Mouse (Mus musculus) hindbrain, embryonic 15.5 days (tissue): ENCODE measurements around the gene Wipf3. TPM values are rescaled to one million over a fixed set of nuclear protein-coding genes. Genes with fewer than 3 reads are reported as not detected.

Source experiments
- ATAC-seq: fragments of 200-750 bp; cut with Nextera tagmentation; 2 replicates; pipeline ENCODE4 v1.8.0; 2017; ENCODE audit warnings: low read depth, moderate number of reproducible peaks, moderate TSS enrichment; ENCODE audit not compliant: low FRiP score
- H3K27ac ChIP-seq: fragments of 300-500 bp; sonication (generic); replicated peaks from 2 replicates; pipeline ENCODE4 v1.5.1; 2015; ENCODE audit warnings: mild to moderate bottlenecking, inconsistent platforms
- H3K27me3 ChIP-seq: fragments of 300-500 bp; sonication (generic); 2 replicates; pipeline ENCODE4 v1.6.1; 2015; ENCODE audit warnings: control low read depth, inconsistent platforms
- H3K36me3 ChIP-seq: fragments of 300-500 bp; sonication (generic); 2 replicates; pipeline ENCODE4 v1.6.1; 2015; ENCODE audit warnings: control low read depth, inconsistent platforms
- H3K4me1 ChIP-seq: fragments of 300-500 bp; sonication (generic); replicated peaks from 2 replicates; pipeline ENCODE4 v1.6.1; 2015; ENCODE audit warnings: control low read depth, inconsistent platforms
- H3K4me2 ChIP-seq: fragments of 300-500 bp; sonication (generic); 2 replicates; pipeline ENCODE4 v1.6.1; 2015; ENCODE audit warnings: moderate library complexity, mild to moderate bottlenecking, inconsistent platforms
- H3K4me3 ChIP-seq: fragments of 300-500 bp; sonication (generic); 2 replicates; pipeline ENCODE4 v1.5.1; 2015; ENCODE audit warnings: mild to moderate bottlenecking, inconsistent platforms
- H3K9ac ChIP-seq: fragments of 300-500 bp; sonication (generic); 2 replicates; pipeline ENCODE4 v1.6.1; 2015; ENCODE audit warnings: inconsistent platforms
- H3K9me3 ChIP-seq: fragments of 300-500 bp; sonication (generic); 2 replicates; pipeline ENCODE4 v1.6.1; 2016; ENCODE audit warnings: control low read depth, inconsistent platforms
- WGBS: fragments of 180-500 bp; shearing (Covaris S2); methylation state at CpG from one replicate; pipeline ENCODE4 v1.1.7; 2015; 5-methylcytosine and 5-hydroxymethylcytosine counted together
- polyA plus RNA-seq: library from polyadenylated mRNA; unstranded; fragments of >200 nt; fragmentation: Nextera tagmentation; extraction: Ambion mirVana; gene quantifications from 2 replicates; pipeline ENCODE4 v1.2.1, GENCODE M21; 2015

Wipf3 gene
- polyA plus RNA-seq, 1 experiment from 2014 or later: 3.2 TPM

DNA sequence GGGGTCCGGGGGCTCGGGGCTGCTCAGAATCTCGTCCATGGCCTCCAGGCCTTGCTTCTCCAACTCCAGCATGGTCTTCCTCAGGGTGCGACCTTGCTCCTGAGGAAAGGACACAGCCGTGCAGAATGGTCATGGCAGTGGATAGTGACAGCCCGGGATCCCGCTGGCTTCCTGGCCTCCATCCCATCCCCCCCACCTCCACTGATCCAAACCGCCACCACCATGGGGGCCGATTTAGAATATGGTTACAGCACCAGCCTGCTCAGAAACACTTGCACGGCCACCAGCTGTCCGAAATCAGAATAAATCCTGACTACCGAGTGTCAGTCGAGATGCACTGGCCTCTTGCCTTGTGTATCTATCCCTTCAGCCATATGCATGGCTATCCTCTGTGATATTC lies 79.9 kb downstream of the Wipf3 start:
- peaks cover 25% of the 10 kb centered on the region for H3K4me1 ChIP-seq
- H3K9me3 ChIP-seq: no peaks in the 10 kb centered on the region
- no peak overlapping the region for H3K4me3 ChIP-seq
- 85% methylated on average over 13 of the region's 13 CpGs for WGBS
- no peak overlapping the region for H3K9ac ChIP-seq
- H3K27me3 ChIP-seq: no peaks in the 10 kb centered on the region
- 0 out of 2 replicates have a peak, but pooled peaks have one; percentile 29 for ATAC-seq
- peak overlapping the region; percentile 83 for H3K27ac ChIP-seq
- H3K36me3 ChIP-seq: peaks cover 10% of the 10 kb centered on the region; the same call in 1 of the 2 replicates
- no peak overlapping the region for H3K4me2 ChIP-seq

DNA sequence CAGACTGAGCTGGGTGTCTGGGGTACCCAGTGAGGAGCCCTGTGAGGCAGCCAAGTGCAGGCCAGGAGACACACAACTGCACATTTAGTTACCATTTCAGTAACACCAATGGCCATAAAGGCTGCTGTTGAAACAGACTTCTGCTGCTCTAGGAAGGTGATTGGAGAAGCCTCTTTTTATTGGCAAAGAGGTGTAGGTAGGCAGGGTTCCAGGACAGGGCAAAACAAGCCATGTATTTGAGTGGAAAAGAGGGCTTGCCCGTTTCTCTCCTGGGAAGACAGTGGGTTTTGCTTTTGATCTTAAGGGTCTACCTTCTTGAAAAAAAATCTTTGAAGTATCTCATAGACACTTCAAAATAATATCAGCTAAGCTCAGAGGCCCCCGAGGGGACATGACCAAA lies 82.9 kb downstream of the Wipf3 start:
- H3K9ac ChIP-seq: no peak overlapping the region
- no peak overlapping the region for H3K4me2 ChIP-seq
- H3K27me3 ChIP-seq: no peaks in the 10 kb centered on the region
- peaks cover 8% of the 10 kb centered on the region for H3K36me3 ChIP-seq
- no peak overlapping the region for H3K27ac ChIP-seq
- peaks cover 20% of the 10 kb centered on the region for H3K4me1 ChIP-seq
- 82% methylated on average over 2 of the region's 2 CpGs for WGBS
- H3K4me3 ChIP-seq: no peak overlapping the region
- no peak for ATAC-seq
- H3K9me3 ChIP-seq: no peaks in the 10 kb centered on the region

DNA sequence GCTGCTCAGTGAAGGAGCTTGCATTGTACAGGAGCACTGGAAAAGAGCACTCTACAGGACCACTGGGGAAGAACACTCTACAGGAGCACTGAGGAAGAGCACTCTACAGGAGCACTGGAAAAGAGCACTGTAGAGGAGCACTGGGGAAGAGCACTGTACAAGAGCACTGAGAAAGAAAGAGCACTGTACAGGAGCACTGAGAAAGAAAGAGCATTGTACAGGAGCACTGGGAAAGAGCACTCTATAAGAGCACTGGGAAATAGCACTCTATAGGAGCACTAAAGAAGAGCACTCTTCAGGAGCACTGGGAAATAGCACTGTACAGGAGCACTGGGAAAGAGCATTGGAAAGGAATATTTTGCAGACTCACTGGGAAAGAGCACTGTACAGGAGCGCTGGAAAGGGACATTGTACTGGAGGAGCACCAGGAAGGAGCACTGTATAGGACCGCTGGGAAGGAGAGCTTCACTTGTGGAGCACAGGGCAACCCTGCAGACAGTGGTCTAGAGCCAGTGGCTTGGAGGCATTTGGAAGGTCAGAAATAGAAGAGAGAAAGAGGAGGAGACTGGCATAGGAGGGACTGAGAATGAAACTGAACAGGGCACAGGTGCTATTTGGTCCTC lies 87.2 kb downstream of the Wipf3 start:
- no peak overlapping the region for H3K27ac ChIP-seq
- no peak overlapping the region for H3K9ac ChIP-seq
- peak; percentile 43; the same call in 1 of the 2 replicates for ATAC-seq
- H3K4me1 ChIP-seq: 0 out of 2 replicates have a peak, but pooled peaks cover 4% of the 10 kb centered on the region
- WGBS: 90% methylated on average over 2 of the region's 2 CpGs
- H3K4me2 ChIP-seq: no peak overlapping the region
- no peak overlapping the region for H3K4me3 ChIP-seq
- H3K9me3 ChIP-seq: no peaks in the 10 kb centered on the region
- H3K27me3 ChIP-seq: no peaks in the 10 kb centered on the region
- H3K36me3 ChIP-seq: peaks cover 32% of the 10 kb centered on the region

DNA sequence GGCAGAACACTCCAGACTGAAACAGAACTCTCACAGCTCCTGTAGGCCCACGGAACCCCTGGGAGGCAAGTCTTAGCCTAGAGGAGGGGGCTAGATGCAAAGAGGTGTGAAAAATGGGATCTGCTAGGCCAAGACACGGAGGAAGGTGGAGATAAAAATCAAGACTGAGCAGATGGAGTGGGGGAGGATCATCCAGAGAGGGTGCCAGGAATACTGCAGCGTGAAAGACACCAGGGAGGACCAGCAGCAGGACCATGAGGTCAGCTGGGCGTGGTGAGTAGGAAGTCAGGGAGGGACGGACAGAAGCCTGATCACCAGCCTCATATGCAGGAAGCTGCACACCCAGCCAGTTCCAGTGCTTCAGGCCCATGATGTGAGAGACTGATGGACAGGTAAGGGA lies 89.4 kb downstream of the Wipf3 start:
- Histone ChIP-seq H3K36me3 (peaks cover 30% of the 10 kb centered on the region), H3K27ac (no peak overlapping the region)

DNA sequence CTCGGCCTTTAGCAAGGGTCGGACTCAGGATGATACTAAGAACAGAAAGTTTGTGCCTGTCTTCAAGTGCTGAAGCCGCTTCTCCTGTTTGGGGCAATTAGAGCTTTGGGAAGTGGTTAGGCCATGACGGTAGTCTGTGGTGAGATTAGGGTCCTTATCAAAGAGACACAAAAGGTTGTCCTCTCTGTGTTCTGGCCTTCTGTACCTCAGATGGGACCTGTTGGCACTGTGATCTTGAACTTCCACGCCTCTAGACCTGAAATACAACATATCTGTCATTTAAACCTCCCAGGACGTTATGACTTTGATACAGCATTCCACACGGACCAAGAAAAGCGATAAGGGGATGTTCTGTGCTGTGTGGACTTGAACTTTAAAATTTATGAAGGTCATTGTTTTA lies 99.3 kb downstream of the Wipf3 start:
- H3K4me1 ChIP-seq: peaks cover 8% of the 10 kb centered on the region
- 96% methylated on average over 8 of the region's 8 CpGs for WGBS
- no peaks in the 10 kb centered on the region for H3K27me3 ChIP-seq
- no peak overlapping the region for H3K9ac ChIP-seq
- no peak overlapping the region for H3K4me2 ChIP-seq
- ATAC-seq: no peak
- peaks cover 9% of the 10 kb centered on the region for H3K36me3 ChIP-seq
- no peak overlapping the region for H3K4me3 ChIP-seq
- no peaks in the 10 kb centered on the region for H3K9me3 ChIP-seq
- H3K27ac ChIP-seq: no peak overlapping the region

More for the DNA sequence above, 89.4 kb downstream of the Wipf3 start:
- Histone ChIP-seq H3K9ac (no peak overlapping the region), H3K4me1 (0 out of 2 replicates have a peak, but pooled peaks cover 4% of the 10 kb centered on the region), H3K4me3 (no peak overlapping the region), H3K4me2 (no peak overlapping the region), H3K9me3 (no peaks in the 10 kb centered on the region), H3K27me3 (no peaks in the 10 kb centered on the region)
- 73% methylated on average over 5 of the region's 5 CpGs for whole genome bisulfite sequencing
- ATAC-seq: no peak

DNA sequence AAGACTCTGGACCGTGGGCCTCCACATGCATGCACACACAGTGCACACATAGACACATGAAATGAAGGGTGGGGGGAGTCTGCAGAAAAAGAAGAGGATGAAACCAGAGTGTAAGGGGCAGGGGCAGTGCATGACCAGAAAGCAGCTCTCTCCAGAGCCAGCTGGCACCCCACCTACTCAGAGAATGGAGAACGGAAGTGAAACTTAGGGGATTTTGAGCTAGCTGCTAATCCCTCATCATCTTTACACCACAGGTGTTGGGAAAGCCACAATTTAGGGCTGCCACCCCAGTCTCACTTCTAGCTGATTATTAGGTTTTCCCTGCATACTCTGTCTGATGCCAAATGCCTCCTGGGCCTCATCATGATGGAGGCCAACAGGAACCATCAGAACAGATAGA lies 100.8 kb downstream of the Wipf3 start:
- 79% methylated on average over 2 of the region's 2 CpGs for WGBS

DNA sequence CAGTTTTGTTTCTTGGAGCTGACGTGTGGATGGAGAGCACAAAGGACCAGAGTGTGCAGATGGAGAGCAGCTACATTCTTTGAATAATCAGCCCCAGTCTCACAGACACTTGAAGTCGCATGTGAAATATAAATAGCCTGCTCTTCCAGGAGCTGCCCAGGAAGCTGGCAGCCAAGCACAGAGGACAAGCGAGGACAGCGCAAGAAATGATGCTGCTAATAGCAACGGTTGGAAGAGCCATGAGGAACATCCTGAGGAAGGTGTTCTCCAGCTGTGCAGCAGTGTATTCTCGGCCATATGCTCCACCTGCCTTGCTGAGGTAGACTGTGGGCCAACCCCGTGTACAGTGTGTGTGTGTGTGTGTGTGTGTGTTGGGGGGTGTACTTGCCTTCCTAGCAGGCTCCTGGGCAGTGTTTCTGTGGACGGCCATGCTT lies 101.7 kb downstream of the Wipf3 start:
- peak; percentile 75 for ATAC-seq
- Histone ChIP-seq H3K36me3 (no peaks in the 10 kb centered on the region; the same call in 1 of the 2 replicates), H3K4me3 (no peak overlapping the region), H3K9me3 (no peaks in the 10 kb centered on the region), H3K9ac (no peak overlapping the region), H3K27ac (peak overlapping the region; percentile 66), H3K4me2 (no peak overlapping the region), H3K27me3 (no peaks in the 10 kb centered on the region), H3K4me1 (peaks cover 8% of the 10 kb centered on the region)
- WGBS: 42% methylated on average over 8 of the region's 8 CpGs

More for the DNA sequence above, 100.8 kb downstream of the Wipf3 start:
- no peak for ATAC-seq
- no peak overlapping the region for H3K4me2 ChIP-seq
- H3K27me3 ChIP-seq: no peaks in the 10 kb centered on the region
- H3K27ac ChIP-seq: no peak overlapping the region
- H3K4me3 ChIP-seq: no peak overlapping the region
- H3K4me1 ChIP-seq: peaks cover 8% of the 10 kb centered on the region
- H3K9me3 ChIP-seq: no peaks in the 10 kb centered on the region
- H3K9ac ChIP-seq: no peak overlapping the region
- H3K36me3 ChIP-seq: peaks cover 4% of the 10 kb centered on the region

DNA sequence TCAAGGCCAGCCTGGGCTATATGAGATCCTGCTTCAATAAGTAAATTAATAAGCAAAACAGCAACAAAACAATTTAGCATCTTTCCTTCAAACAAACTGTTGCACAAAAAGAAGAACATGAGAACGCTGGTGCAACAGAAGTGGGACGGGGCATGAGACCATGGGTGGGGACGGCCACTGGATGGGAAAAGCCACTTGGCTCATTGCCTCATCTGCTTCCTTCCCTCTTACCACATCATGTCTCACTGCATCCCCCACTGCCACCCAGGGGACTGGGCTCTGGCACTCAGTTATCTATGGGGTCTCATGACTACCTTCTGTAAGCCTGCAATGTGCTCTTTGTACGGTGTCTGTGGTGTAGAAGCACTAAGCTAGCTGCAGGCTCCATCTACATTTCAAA lies 106.1 kb downstream of the Wipf3 start:
- no peak for ATAC-seq
- Histone ChIP-seq H3K4me1 (peaks cover 27% of the 10 kb centered on the region), H3K4me3 (no peak overlapping the region), H3K4me2 (no peak overlapping the region), H3K27ac (no peak overlapping the region), H3K9me3 (no peaks in the 10 kb centered on the region), H3K27me3 (no peaks in the 10 kb centered on the region), H3K9ac (no peak overlapping the region), H3K36me3 (no peaks in the 10 kb centered on the region)
- 84% methylated on average over 4 of the region's 4 CpGs for WGBS

DNA sequence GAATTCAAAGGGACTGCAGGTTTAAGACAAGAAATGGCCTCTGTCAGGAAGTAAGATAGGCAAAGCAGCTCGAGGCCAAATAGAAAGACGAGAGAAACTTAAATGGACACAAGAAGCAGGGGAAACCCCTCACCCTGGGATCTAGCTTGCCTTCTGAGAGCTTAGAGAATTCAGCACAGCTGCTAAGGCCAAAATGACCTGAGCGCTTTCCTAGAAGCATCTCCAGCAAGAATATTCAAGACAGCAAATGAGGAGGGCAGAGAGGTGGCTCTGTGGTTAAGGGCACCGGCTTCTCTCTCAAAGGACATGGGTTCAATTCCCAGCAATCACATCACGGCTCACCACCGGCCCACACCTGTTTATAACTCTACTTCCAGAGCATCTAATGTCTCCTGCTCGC lies 107.7 kb downstream of the Wipf3 start:
- 88% methylated on average over 7 of the region's 7 CpGs for WGBS
- no peak overlapping the region for H3K4me2 ChIP-seq
- no peak overlapping the region for H3K27ac ChIP-seq
- H3K9ac ChIP-seq: no peak overlapping the region
- no peak for ATAC-seq
- no peak overlapping the region for H3K4me3 ChIP-seq
- no peaks in the 10 kb centered on the region for H3K36me3 ChIP-seq
- H3K9me3 ChIP-seq: no peaks in the 10 kb centered on the region
- no peaks in the 10 kb centered on the region for H3K27me3 ChIP-seq
- H3K4me1 ChIP-seq: peaks cover 20% of the 10 kb centered on the region

DNA sequence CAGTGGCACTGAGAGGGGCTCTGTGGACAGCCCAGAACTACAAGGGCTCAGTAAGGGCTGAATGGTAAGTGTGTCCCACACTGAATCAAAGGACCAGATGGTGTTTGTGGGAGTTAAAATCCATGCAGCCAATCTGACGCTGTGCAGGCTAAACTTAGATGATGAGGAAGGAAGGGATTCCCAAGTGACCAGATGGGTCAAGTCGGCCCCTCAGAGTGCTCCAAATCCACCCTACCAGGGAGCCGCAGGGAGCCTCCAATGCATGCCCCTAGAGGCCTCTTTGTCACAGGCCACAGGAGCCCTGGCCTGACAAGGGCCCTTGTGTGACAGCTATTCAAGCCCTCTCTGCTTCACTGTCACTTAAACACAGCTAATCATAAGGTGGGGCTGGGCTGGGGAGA lies 109.4 kb downstream of the Wipf3 start:
- WGBS: 7% methylated on average over 3 of the region's 3 CpGs
- Histone ChIP-seq H3K4me1 (peaks cover 20% of the 10 kb centered on the region), H3K4me2 (no peak overlapping the region), H3K9ac (no peak overlapping the region), H3K9me3 (no peaks in the 10 kb centered on the region), H3K4me3 (no peak overlapping the region), H3K36me3 (peaks cover 9% of the 10 kb centered on the region), H3K27me3 (no peaks in the 10 kb centered on the region), H3K27ac (no peak overlapping the region)
- no peak for ATAC-seq

DNA sequence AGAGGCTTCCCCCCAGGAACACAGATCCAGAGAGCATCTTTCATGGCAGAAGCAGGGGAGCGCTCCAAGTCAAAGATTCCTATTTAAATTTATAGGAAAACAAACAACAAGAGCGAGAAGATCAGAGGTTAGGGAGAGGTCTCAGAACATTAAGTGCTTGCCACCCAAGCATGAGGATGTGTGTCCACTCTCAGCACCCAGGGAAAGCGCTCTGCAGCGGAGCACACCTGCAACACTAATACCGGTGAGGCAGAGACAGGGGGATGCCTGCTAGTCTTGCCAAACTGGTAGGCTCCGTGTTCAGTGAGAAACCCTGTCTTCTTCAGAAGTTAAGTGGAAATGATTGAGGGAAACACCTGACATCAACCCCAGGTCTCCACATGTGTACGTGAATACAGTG lies 110.0 kb downstream of the Wipf3 start:
- peaks cover 11% of the 10 kb centered on the region for H3K36me3 ChIP-seq
- no peaks in the 10 kb centered on the region for H3K9me3 ChIP-seq
- H3K27ac ChIP-seq: no peak overlapping the region
- WGBS: 77% methylated on average over 7 of the region's 7 CpGs
- ATAC-seq: no peak; the same call in 1 of the 2 replicates
- H3K9ac ChIP-seq: no peak overlapping the region
- H3K4me3 ChIP-seq: no peak overlapping the region
- H3K27me3 ChIP-seq: no peaks in the 10 kb centered on the region
- H3K4me1 ChIP-seq: peaks cover 20% of the 10 kb centered on the region
- no peak overlapping the region for H3K4me2 ChIP-seq

DNA sequence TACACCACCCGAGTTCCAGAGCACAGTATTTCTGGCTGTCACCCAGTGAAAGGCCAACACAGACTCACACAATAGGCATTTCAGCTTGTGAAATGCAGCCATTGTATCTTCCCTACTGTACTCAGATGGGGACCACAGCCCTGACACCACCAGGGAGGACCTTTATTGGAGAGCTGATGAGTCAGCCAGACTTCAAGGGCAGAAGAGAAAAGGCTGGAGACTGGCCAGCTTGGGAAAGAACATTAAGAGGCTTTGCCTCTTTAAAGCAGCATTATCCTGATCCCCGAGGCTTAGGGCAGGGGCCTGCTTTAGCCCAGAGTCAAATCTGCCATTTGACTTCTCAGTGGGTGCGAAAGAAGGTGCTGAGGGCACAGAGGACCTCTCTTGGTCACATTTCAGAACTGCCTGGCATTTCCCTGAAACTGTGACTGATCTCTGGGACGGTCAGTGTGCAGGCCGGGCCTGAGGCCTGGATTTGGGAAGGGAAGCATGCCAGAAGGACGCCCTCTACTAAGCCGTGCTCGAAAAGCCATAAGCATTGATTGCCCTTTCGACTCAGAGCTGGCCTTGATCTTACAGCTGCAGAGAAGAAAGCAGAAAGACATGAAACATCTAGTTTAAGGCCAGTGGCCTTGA lies 111.0 kb downstream of the Wipf3 start:
- Histone ChIP-seq H3K4me2 (no peak overlapping the region), H3K27me3 (no peaks in the 10 kb centered on the region), H3K27ac (peak overlapping the region; percentile 20; the same call in 1 of the 2 replicates), H3K4me3 (no peak overlapping the region), H3K9me3 (no peaks in the 10 kb centered on the region), H3K4me1 (peaks cover 20% of the 10 kb centered on the region), H3K36me3 (peaks cover 16% of the 10 kb centered on the region), H3K9ac (no peak overlapping the region)
- 56% methylated on average over 9 of the region's 9 CpGs for WGBS
- ATAC-seq: peak; percentile 57
